Mouse (Mus musculus): Measurements from ENCODE around the gene Rtp1. TPM values are rescaled to one million over a fixed set of nuclear protein-coding genes. Genes with fewer than 3 reads are reported as not detected.

Gene Rtp1
- total RNA-seq (2021), result not detected
- long read RNA-seq, experiment 1, result 0 reads
- long read RNA-seq, experiment 2, result 0 reads

- no peak for DNase-seq
These were observed at the start of gene Rtp1 for GRCm38 (mm10) chr16:23428647-23429319. Gene Rtp1, plus strand, starts transcription at chr16:23429133.

DNA sequence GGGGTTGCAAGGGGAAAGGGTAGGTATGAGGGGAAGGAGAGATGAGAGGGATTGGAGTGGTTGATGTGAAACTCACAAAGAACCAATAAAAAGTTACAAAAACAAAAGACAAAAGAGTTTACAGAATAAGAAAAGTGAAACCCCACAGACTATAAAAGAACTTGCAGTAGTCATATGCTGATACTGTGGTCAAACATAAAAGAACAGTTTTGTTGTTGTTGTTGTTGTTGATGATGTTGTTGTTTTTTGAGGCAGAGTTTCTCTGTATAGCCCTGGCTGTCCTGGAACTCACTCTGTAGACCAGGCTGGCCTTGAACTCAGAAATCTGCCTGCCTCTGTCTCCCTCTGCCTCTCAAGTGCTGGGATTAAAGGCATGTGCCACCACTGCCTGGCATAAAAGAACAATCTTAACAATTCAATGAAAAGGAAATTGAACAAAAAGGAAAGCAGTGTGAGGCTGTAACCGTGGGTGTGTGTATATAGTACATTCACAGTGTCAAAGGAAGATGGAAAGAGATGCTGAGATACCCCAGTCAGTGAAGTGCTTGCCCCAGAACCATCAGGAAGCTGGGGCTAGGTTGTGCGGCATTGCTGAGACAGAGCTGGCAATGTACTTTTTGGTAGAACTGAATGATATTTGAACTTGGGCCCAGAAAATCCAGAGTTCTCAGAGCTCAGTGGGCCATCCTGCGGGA is 49.2 kb upstream of the Rtp1 start:
- DNase-seq, result no peak

- no peak for DNase-seq
These were observed 44.6 kb upstream of the Rtp1 start for GRCm38 (mm10) chr16:23384304-23384703.

- no peak for DNase-seq
These were observed 31.0 kb upstream of the Rtp1 start for GRCm38 (mm10) chr16:23397931-23398330.

GRCm38 (mm10) chr16:23401463-23401862 is 27.5 kb upstream of the Rtp1 start:
- peak in 1 of 2 experiments; percentile 26 for DNase-seq

- no peak for DNase-seq
These were observed 27.0 kb upstream of the Rtp1 start for GRCm38 (mm10) chr16:23401959-23402358.

- peak; percentile 81 to 85 for DNase-seq
These were observed 25.8 kb upstream of the Rtp1 start for GRCm38 (mm10) chr16:23403008-23403755.

DNA sequence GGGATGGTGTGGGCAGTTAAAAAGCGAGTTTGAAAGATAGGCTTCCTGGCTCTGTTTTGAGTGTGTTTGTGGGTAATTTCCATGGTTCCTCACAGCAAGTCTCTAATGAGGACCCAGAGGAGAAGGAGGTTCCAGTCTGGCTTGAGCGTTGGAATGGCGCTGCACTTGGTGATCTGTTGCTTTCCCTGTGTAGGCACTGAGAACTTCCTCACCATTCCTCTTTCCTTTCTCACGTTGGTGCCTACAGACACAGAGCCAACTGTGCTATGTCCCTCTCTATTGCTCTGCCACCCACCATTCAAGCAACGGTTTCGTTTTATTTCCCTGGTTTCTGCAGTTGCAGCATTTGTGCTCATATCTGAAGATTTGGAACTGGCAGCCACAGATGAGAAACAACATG is 16.0 kb upstream of the Rtp1 start:
- DNase-seq, result no peak

DNA sequence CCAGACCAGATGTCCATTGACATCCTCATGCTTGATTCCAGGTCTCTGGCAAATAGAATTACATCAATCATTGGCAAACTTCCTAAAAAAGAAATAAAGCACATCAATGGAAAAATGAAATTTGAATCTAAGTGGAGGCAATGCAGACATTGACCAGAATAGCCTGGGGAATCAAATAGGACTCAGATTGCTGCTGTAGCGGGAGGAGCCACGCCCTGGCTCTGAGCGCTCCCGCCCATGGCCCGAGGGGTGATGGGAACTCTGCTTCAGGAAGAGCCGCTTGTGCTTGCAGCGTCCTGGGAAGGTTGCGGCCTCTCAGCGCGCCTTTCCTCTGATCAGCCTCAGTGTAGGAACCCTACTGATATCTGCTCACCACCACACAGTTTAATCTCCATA is 12.7 kb upstream of the Rtp1 start:
- DNase-seq, result peak; percentile 31 to 55

GRCm38 (mm10) chr16:23416657-23417293 is 12.2 kb upstream of the Rtp1 start:
- no peak for DNase-seq

- no peak for DNase-seq
These were observed 11.3 kb upstream of the Rtp1 start for GRCm38 (mm10) chr16:23417456-23418240.

DNA sequence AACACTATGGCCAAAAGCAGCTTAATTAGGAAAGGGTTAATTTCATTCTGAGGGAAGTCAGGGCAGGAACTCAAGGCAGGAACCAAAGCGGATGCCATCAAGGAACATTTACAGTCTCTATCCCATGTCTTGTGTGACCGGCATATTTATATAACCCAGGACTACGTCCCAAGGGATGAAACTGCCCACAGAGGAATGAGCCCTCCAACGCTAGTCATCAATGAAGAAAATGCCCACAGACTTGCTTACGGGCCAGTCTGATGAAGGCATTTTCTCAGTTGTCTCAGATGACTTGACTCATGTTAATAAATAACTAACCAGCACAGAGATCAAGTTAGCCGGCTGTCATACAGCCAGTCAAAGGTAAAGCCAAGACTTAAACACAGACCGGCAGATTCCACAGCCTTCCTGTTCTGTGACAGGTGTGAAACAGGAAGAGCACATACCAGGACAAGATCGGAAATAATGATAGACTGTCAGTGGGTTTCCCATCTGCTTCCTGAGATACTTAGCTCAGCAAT is 9.3 kb upstream of the Rtp1 start:
- no peak for DNase-seq

GRCm38 (mm10) chr16:23423825-23424224 is 5.1 kb upstream of the Rtp1 start:
- DNase-seq, result no peak

DNA sequence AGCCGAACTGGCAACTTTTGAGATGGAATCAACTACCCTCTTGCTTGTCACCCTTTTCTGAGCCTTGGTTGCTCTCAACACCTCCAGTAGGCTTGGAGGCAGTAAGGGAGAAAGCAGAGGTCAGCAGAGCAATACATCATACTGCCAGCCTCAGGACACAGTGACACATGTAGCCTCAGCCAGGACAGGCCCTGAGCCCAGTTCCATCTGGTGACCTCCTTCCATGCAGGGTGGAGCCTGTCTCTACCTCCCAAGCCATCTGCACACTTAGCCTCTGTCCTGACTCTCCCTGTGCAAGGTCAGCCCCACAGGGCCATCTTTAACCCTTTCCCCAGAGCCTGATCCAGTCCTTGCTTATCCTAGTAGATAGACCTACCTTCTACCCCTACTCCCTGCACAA is 1.2 kb upstream of the Rtp1 start:
- peak; percentile 36 to 57 for DNase-seq

DNA sequence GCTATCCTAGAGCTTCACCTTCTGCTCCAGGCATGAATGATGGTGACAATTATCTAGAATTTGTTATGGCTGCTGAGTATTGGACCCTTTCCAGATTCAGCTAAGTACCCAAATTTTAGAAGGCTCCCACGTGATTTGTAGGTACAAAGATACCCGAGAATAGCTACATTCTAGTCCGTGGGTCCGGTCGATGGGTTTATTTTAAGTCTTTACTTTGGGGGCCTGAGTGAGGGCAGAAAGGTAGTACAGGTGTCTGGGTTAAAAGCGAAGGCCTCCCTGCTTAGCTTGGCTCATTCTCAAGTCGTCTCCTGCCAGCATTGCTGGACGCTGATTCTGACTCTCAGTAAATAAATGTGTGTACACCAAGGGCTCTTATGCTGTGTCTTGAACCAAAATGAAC is 1.1 kb downstream of the Rtp1 start:
- no peak for DNase-seq

- no peak for DNase-seq
These were observed 8.7 kb downstream of the Rtp1 start for GRCm38 (mm10) chr16:23437404-23438166.

- peak; percentile 51 to 65 for DNase-seq
These were observed 15.3 kb downstream of the Rtp1 start for GRCm38 (mm10) chr16:23444231-23444630.

DNA sequence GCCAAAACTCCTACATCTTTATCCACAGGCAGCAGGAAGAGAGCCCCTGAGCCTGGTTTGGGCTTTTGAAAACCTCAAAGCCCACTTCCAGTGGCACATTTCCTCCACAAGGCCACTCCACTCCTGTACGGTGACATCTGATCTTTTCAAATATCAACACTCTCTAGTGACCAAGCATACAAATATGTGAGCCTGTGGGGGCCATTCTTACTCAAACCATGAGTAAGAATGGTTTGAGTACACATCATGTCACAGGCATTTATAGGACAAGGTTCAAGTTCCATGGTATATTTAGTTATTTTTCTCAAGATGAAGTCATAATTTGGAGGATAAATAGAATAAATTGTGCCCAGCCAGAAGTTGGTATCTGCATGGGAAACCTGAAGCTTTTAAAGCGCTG is 21.0 kb downstream of the Rtp1 start:
- DNase-seq, result no peak

DNA sequence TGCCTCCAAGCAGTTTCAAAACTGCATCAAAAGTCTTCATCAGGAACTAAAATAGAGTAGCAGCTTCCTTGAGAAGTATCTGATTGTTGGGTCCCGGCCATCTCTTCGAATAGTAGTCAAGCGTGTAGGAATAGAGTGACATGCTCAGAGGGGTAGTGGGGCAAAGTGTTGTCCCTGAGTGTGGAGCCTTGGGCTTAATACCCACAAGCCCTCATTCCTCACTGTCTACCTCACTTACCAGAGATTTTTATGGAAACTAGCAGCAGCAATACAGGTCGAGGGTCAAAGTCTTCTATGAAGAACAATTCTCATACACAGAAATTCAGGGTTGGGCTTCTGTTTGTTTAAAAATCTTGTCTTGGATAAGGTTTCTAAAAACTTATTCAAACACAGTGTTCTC is 21.9 kb downstream of the Rtp1 start:
- DNase-seq, result no peak

DNA sequence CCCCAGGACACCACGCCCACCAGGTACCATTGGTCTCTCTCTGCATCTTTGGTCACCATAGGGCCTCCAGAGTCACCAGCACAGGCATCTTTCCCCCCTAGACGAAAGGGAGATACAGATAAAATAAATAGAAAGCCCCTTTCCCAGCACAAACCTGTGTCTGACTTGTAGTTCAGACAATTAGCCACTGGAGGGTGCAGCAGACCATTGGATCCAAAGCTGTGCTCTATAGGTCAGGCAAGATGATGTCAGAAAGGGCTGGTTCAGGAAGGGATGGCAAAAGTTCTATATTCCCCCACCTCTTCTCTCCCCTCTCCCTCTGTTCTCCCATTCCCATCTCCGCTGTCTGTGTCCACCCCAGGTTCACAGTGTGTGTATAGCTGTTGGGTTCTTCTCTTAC is 23.5 kb downstream of the Rtp1 start:
- DNase-seq, result peak; percentile 63 to 68

DNA sequence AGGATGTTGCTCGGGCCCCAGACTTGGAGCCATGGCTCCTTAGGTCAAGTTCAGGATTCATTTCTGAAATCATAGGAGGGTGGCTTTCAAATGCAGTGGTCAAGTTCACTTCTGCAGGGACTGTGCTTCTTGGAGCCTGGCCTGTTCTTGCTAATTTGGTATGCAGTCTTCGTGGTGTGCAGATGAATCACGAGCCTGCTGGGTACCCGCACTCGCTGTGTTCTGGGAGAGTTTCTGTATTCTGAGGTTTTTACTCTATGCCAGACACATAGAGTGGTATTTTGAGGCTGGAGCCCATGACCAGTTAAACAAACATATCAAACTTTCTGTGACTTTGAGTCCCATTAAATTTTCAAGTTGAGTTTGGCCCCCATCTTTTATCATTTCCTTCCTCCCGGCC is 25.4 kb downstream of the Rtp1 start:
- no peak for DNase-seq
